Mouse (Mus musculus): ENCODE measurements around the gene Ppa2.
A peak's percentile ranks its signal among the peaks of the same experiment; 100 is the strongest.

Gene Ppa2

GRCm38 (mm10) chr3:133309954-133310808, at the start of gene Ppa2:
Ppa2 (plus strand) TSS chr3:133310110.
- peak; percentile 87 for DNase-seq (ENCODE audit: low read depth, low spot score)

GRCm38 (mm10) chr3:133271887-133272286, 38.0 kb upstream of the Ppa2 start:
- DNase-seq (ENCODE audit: low read depth, low spot score), result peak; percentile 78

GRCm38 (mm10) chr3:133284587-133284986, 25.3 kb upstream of the Ppa2 start:
- no peak for DNase-seq (ENCODE audit: low read depth, low spot score)

- no peak for DNase-seq (ENCODE audit: low read depth, low spot score)
Observed at GRCm38 (mm10) chr3:133288795-133289194, 21.1 kb upstream of the Ppa2 start.

- no peak for DNase-seq (ENCODE audit: low read depth, low spot score)
Observed at GRCm38 (mm10) chr3:133304328-133304727, 5.6 kb upstream of the Ppa2 start.

GRCm38 (mm10) chr3:133308361-133308760, 1.5 kb upstream of the Ppa2 start:
- no peak for DNase-seq (ENCODE audit: low read depth, low spot score)

GRCm38 (mm10) chr3:133309359-133309758, 551 bp upstream of the Ppa2 start:
- no peak for DNase-seq (ENCODE audit: low read depth, low spot score)

- DNase-seq (ENCODE audit: low read depth, low spot score), result no peak
Observed at GRCm38 (mm10) chr3:133310809-133311179, 884 bp downstream of the Ppa2 start.

GRCm38 (mm10) chr3:133312331-133312730, 2.4 kb downstream of the Ppa2 start:
- DNase-seq (ENCODE audit: low read depth, low spot score), result no peak

- no peak for DNase-seq (ENCODE audit: low read depth, low spot score)
Observed at GRCm38 (mm10) chr3:133312850-133313249, 2.9 kb downstream of the Ppa2 start.

- no peak for DNase-seq (ENCODE audit: low read depth, low spot score)
Observed at GRCm38 (mm10) chr3:133313491-133314199, 3.7 kb downstream of the Ppa2 start.

GRCm38 (mm10) chr3:133314475-133314874, 4.6 kb downstream of the Ppa2 start:
- DNase-seq (ENCODE audit: low read depth, low spot score), result peak; percentile 67

- no peak for DNase-seq (ENCODE audit: low read depth, low spot score)
Observed at GRCm38 (mm10) chr3:133315011-133315410, 5.1 kb downstream of the Ppa2 start.

GRCm38 (mm10) chr3:133315647-133316046, 5.7 kb downstream of the Ppa2 start:
- no peak for DNase-seq (ENCODE audit: low read depth, low spot score)

GRCm38 (mm10) chr3:133317845-133318244, 7.9 kb downstream of the Ppa2 start:
- no peak for DNase-seq (ENCODE audit: low read depth, low spot score)

GRCm38 (mm10) chr3:133318596-133318995, 8.7 kb downstream of the Ppa2 start:
- no peak for DNase-seq (ENCODE audit: low read depth, low spot score)

GRCm38 (mm10) chr3:133319795-133320194, 9.9 kb downstream of the Ppa2 start:
- no peak for DNase-seq (ENCODE audit: low read depth, low spot score)

- no peak for DNase-seq (ENCODE audit: low read depth, low spot score)
Observed at GRCm38 (mm10) chr3:133320313-133320712, 10.4 kb downstream of the Ppa2 start.

GRCm38 (mm10) chr3:133321928-133322327, 12.0 kb downstream of the Ppa2 start:
- DNase-seq (ENCODE audit: low read depth, low spot score), result no peak

GRCm38 (mm10) chr3:133322552-133322951, 12.6 kb downstream of the Ppa2 start:
- DNase-seq (ENCODE audit: low read depth, low spot score), result no peak

- DNase-seq (ENCODE audit: low read depth, low spot score), result no peak
Observed at GRCm38 (mm10) chr3:133325135-133325534, 15.2 kb downstream of the Ppa2 start.

GRCm38 (mm10) chr3:133328551-133328950, 18.6 kb downstream of the Ppa2 start:
- no peak for DNase-seq (ENCODE audit: low read depth, low spot score)

GRCm38 (mm10) chr3:133329406-133329805, 19.5 kb downstream of the Ppa2 start:
- DNase-seq (ENCODE audit: low read depth, low spot score), result no peak

All from mesoderm, embryonic 11.5 days (tissue).